8 mouse cellular contexts compared by ENCODE assay signal in the genomic region with DNA sequence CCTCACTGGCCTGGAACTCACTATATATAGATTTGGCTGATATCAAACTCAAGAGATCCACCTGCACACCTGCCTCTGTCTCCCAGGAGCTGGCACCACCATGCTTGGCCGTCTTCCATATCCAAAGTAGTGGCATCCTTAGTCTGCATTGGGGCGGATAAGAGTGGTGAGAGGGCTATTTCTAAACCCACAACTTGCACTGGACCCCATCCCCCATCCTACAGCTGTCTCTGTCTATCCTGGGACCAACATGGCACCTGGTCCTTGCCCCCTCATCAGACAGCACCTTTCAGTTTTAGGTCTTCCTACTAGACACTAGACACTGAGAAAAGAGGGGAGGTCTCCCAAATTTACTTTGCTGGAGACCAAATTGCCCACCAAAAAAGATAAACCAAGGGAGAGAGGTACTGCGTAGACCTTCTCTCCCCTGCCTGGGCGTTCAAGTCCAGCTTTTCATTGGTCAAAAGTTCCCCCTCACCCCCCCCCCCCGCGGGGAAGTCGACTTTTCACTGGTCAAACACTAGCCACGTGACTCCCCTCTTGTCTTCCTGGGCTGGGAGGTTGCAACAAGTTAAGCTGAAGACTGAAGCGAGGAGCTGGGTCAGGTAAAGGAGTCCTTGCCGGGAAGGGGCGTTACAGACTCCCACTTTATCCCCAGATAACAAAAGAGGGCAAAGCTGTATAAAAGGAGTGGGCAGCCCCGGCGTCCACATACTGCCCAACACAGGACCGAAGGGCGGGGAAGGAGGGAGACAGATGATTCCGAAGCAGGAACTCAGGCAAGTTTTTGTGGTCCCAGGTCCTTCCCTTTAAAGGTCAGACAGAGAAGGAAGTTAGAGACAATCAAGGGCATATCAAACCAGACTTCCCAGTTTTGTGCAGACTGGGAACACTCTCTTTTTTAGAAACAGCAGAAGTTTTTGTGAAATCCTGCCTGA. TPM values are rescaled to one million over a fixed set of nuclear protein-coding genes. Genes with fewer than 3 reads are reported as not detected.
DNase-seq lines count a peak whose midpoint lies in the region; ATAC-seq and TF ChIP-seq lines count a peak whose summit lies in the region.

A gene (plus strand): TSS at position 531 of the 938 bp plus-strand sequence.

- peaks cover 64% of the 10 kb centered on the region for H3K4me1 ChIP-seq in forebrain, embryonic 10.5 days
- peaks cover 16% of the 10 kb centered on the region for H3K4me1 ChIP-seq in lung, embryonic 15.5 days
- H3K4me1 ChIP-seq in olfactory bulb, adult 2 months (ENCODE audit: control insufficient read depth, insufficient read depth, low read length): peaks cover 27% of the 10 kb centered on the region

- TF ChIP-seq POLR2A in olfactory bulb, adult 2 months (IDR thresholded peaks at IDR 0.05; ENCODE audit: insufficient read depth, low read depth, low read length): no peak

- ATAC-seq in lung, embryonic 15.5 days (ENCODE audit: borderline replicate concordance, extremely low read depth, low FRiP score, low TSS enrichment): peak; percentile 83; the same call in 1 of the 2 replicates

- TF ChIP-seq CTCF in olfactory bulb, adult 2 months (IDR thresholded peaks at IDR 0.05; ENCODE audit: insufficient read depth, low read depth, low read length): no peak

- peaks cover 38% of the 10 kb centered on the region for H3K36me3 ChIP-seq in forebrain, embryonic 10.5 days (replicated peaks)
- H3K36me3 ChIP-seq in lung, embryonic 15.5 days: peaks cover 26% of the 10 kb centered on the region

- H3K27me3 ChIP-seq in forebrain, embryonic 10.5 days (ENCODE audit: poor library complexity, severe bottlenecking): no peaks in the 10 kb centered on the region
- no peaks in the 10 kb centered on the region for H3K27me3 ChIP-seq in lung, embryonic 15.5 days

- DNase-seq in 416B (ENCODE audit: low read depth) (peak; percentile 93), adipocyte (ENCODE audit: low spot score) (peak; percentile 82), MN1 (ENCODE audit: low spot score) (no peak)
- DNase-seq in forebrain, embryonic 10.5 days (ENCODE audit: extremely low spot score, low spot score): peak; percentile 90
- peak; percentile 62 to 65 for DNase-seq in heart, postnatal 14 days
- DNase-seq in large intestine, adult 2 months (ENCODE audit: low read depth, low spot score): no peak

- peak within 1 kb of the TSS; percentile 63 for H3K4me2 ChIP-seq in lung, embryonic 15.5 days

- H3K4me3 ChIP-seq in forebrain, embryonic 10.5 days: peak within 1 kb of the TSS; percentile 53
- peak within 1 kb of the TSS; percentile 45 for H3K4me3 ChIP-seq in lung, embryonic 15.5 days
- H3K4me3 ChIP-seq in olfactory bulb, adult 2 months (ENCODE audit: insufficient read depth, low read depth, low read length): peak within 1 kb of the TSS; percentile 43

- peak within 1 kb of the TSS; percentile 83 for H3K27ac ChIP-seq in forebrain, embryonic 10.5 days
- H3K27ac ChIP-seq in lung, embryonic 15.5 days: peak within 1 kb of the TSS; percentile 39
- H3K27ac ChIP-seq in olfactory bulb, adult 2 months (ENCODE audit: insufficient read depth, low read depth, low read length): peak within 1 kb of the TSS; percentile 59

- intact Hi-C loops in heart, postnatal 14 days (cut with DNase I): no loop called here

- WGBS in forebrain, embryonic 10.5 days: 4% methylated on average over 16 of the region's 16 CpGs
- 5% methylated on average over 16 of the region's 16 CpGs for WGBS in large intestine, adult 2 months
- WGBS in lung, embryonic 15.5 days: 6% methylated on average over 16 of the region's 16 CpGs
- 11% methylated on average over 16 of the region's 16 CpGs for WGBS in olfactory bulb, adult 2 months

- H3K9ac ChIP-seq in lung, embryonic 15.5 days: peak within 1 kb of the TSS; percentile 42

- no peaks in the 10 kb centered on the region for H3K9me3 ChIP-seq in forebrain, embryonic 10.5 days
- H3K9me3 ChIP-seq in lung, embryonic 15.5 days: no peaks in the 10 kb centered on the region

RNA-seq across cellular contexts. Expression of the gene that starts here (rescaled TPM):
- 16.4 and 16.6 TPM in 2 replicates for polyA plus RNA-seq in forebrain, embryonic 10.5 days (2016; fragmentation: Nextera tagmentation; extraction: Ambion mirVana)
- 10 to 100 TPM; 51.9 to 53.1 TPM for total RNA-seq in heart, postnatal 14 days (2021)
- polyA plus RNA-seq in large intestine, adult 2 months (2012; rRNA removed): 44.6 and 52.7 TPM in 2 replicates
- 32.6 and 35.0 TPM in 2 replicates for polyA plus RNA-seq in lung, embryonic 15.5 days (2015; fragmentation: Nextera tagmentation; extraction: Ambion mirVana)
- polyA plus RNA-seq in olfactory bulb, adult 2 months (2012; ENCODE audit: insufficient read depth, insufficient read length, low replicate concordance, missing spikeins): not detected in 2 replicates

Comparison
In these comparisons a context has a peak if more than half of its experiments do, and no peak if none do; other contexts are left out.
1. DNase-seq: peak in 416B (single experiment), adipocyte (single experiment), forebrain, embryonic 10.5 days (single experiment) and heart, postnatal 14 days (2 of 2); none in large intestine, adult 2 months (single experiment) and MN1 (single experiment).
2. Peak in every context shown above with its lines, with median percentiles within 50 percentile points of each other: H3K27ac ChIP-seq and H3K4me3 ChIP-seq.